Mouse (Mus musculus) bone marrow, adult 2 months (tissue): ENCODE results near the gene Bag3.

ENCODE experiments used
- CTCF ChIP-seq: fragments of 200-500 bp; IDR thresholded peaks from 2 replicates; pipeline ENCODE4 v1.5.1; 2011; ENCODE audit warnings: low read length, control low read depth; ENCODE audit not compliant: control insufficient read depth, insufficient read depth
- POLR2A ChIP-seq: fragments of 200-500 bp; IDR thresholded peaks from 2 replicates; pipeline ENCODE4 v1.6.1; 2011; ENCODE audit warnings: low read depth, mild to moderate bottlenecking, control low read depth, low read length, borderline replicate concordance; ENCODE audit not compliant: control insufficient read depth

DNA sequence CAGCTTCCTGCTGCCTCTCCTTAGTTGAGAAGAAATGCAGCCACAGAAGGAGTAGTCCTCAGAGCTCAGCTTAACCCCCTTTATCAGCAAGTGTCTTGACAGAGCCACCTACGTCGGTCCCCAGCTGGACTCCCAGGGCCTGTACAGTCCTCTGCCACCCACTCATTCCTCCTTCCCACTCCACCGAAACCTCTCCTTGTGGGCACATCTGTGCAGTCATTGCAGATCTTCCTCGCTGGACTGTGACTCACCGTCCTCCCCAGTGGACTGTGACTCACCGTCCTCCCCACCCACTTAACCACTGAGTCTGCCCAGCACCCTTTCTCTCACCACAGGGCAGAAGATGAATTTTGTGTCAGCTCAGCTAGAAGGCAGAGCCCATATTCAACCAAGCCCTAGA is 31.1 kb downstream of the Bag3 start:
- TF ChIP-seq CTCF (no peak), POLR2A (no peak)
